Mouse (Mus musculus): Measurements from ENCODE around the gene Gm49673. TPM values are rescaled to one million over a fixed set of nuclear protein-coding genes. Genes with fewer than 3 reads are reported as not detected.
"Not testable (repeated sequence)": the region's sequence is repeated elsewhere in the genome, so short reads cannot be mapped to it uniquely, and the experiment has no call there.

The Gm49673 gene
- polyA plus RNA-seq (2016; fragmentation: Nextera tagmentation; extraction: Ambion mirVana) = 0.16 TPM in 1 of 2 replicates, not detected in the other

GRCm38 (mm10) chr17:8147439-8148316, at the start of gene Gm49673, which contains the start of gene Rnaset2a:
Gm49673 (minus strand) TSS chr17:8147788.
Rnaset2a (minus strand) TSS chr17:8148097.
- peak; percentile 31 for DNase-seq (ENCODE audit: low spot score)
- H3K4me3 ChIP-seq = peak within 1 kb of the TSS; percentile 56
- not testable (repeated sequence) for H3K27me3 ChIP-seq (ENCODE audit: insufficient read depth, poor library complexity, severe bottlenecking); H3K9me3 ChIP-seq; H3K36me3 ChIP-seq; H3K4me1 ChIP-seq (replicated peaks)
- H3K27ac ChIP-seq = peak within 1 kb of the TSS; percentile 84
- 1% methylated on average over 62 of the region's 67 CpGs for WGBS

GRCm38 (mm10) chr17:8195685-8196376, 48.2 kb upstream of the Gm49673 start:
- Histone ChIP-seq H3K4me1 (replicated peaks) (no peaks in the 10 kb centered on the region), H3K4me3 (no peak overlapping the region), H3K36me3 (peaks cover 67% of the 10 kb centered on the region), H3K27ac (no peak overlapping the region), H3K9me3 (no peaks in the 10 kb centered on the region), H3K27me3 (ENCODE audit: insufficient read depth, poor library complexity, severe bottlenecking) (no peaks in the 10 kb centered on the region)
- no peak for DNase-seq (ENCODE audit: low spot score)
- 96% methylated on average over 8 of the region's 8 CpGs for WGBS

- no peaks in the 10 kb centered on the region for H3K9me3 ChIP-seq
Observed at GRCm38 (mm10) chr17:8193678-8194077, 46.1 kb upstream of the Gm49673 start.

GRCm38 (mm10) chr17:8184217-8184616, 36.6 kb upstream of the Gm49673 start:
- Histone ChIP-seq H3K27me3 (ENCODE audit: insufficient read depth, poor library complexity, severe bottlenecking) (no peaks in the 10 kb centered on the region), H3K36me3 (peaks cover 92% of the 10 kb centered on the region), H3K4me3 (no peak overlapping the region), H3K4me1 (replicated peaks) (no peaks in the 10 kb centered on the region), H3K27ac (no peak overlapping the region), H3K9me3 (no peaks in the 10 kb centered on the region)
- DNase-seq (ENCODE audit: low spot score) = no peak
- WGBS = 93% methylated on average over 7 of the region's 7 CpGs

More at GRCm38 (mm10) chr17:8193678-8194077, 46.1 kb upstream of the Gm49673 start:
- no peaks in the 10 kb centered on the region for H3K27me3 ChIP-seq (ENCODE audit: insufficient read depth, poor library complexity, severe bottlenecking)
- no peak overlapping the region for H3K4me3 ChIP-seq
- no peaks in the 10 kb centered on the region for H3K4me1 ChIP-seq (replicated peaks)
- no peak for DNase-seq (ENCODE audit: low spot score)
- H3K27ac ChIP-seq = no peak overlapping the region
- H3K36me3 ChIP-seq = peaks cover 88% of the 10 kb centered on the region
- WGBS = 93% methylated on average over 8 of the region's 8 CpGs

GRCm38 (mm10) chr17:8183815-8184214, 36.2 kb upstream of the Gm49673 start:
- no peak for DNase-seq (ENCODE audit: low spot score)
- WGBS = 94% methylated on average over 5 of the region's 5 CpGs
- H3K27me3 ChIP-seq (ENCODE audit: insufficient read depth, poor library complexity, severe bottlenecking) = no peaks in the 10 kb centered on the region
- H3K4me3 ChIP-seq = no peak overlapping the region
- H3K36me3 ChIP-seq = peaks cover 91% of the 10 kb centered on the region
- no peaks in the 10 kb centered on the region for H3K4me1 ChIP-seq (replicated peaks)
- H3K27ac ChIP-seq = no peak overlapping the region
- H3K9me3 ChIP-seq = no peaks in the 10 kb centered on the region

- Histone ChIP-seq H3K4me3 (no peak overlapping the region), H3K36me3 (peaks cover 92% of the 10 kb centered on the region), H3K9me3 (no peaks in the 10 kb centered on the region), H3K4me1 (replicated peaks) (peaks cover 5% of the 10 kb centered on the region; the same call in 1 of the 2 replicates), H3K27me3 (ENCODE audit: insufficient read depth, poor library complexity, severe bottlenecking) (no peaks in the 10 kb centered on the region), H3K27ac (no peak overlapping the region)
- DNase-seq (ENCODE audit: low spot score) = no peak
- WGBS = 83% methylated on average over 5 of the region's 5 CpGs
Observed at GRCm38 (mm10) chr17:8177090-8177489, 29.5 kb upstream of the Gm49673 start.

GRCm38 (mm10) chr17:8171081-8171480, 23.5 kb upstream of the Gm49673 start:
- Histone ChIP-seq H3K36me3 (peaks cover 75% of the 10 kb centered on the region), H3K27ac (no peak overlapping the region), H3K9me3 (no peaks in the 10 kb centered on the region), H3K4me3 (no peak overlapping the region), H3K27me3 (ENCODE audit: insufficient read depth, poor library complexity, severe bottlenecking) (no peaks in the 10 kb centered on the region), H3K4me1 (replicated peaks) (0 out of 2 replicates have a peak, but pooled peaks cover 2% of the 10 kb centered on the region)
- WGBS = 82% methylated on average over 4 of the region's 4 CpGs
- DNase-seq (ENCODE audit: low spot score) = no peak

- Histone ChIP-seq H3K4me1 (replicated peaks) (0 out of 2 replicates have a peak, but pooled peaks cover 2% of the 10 kb centered on the region), H3K27me3 (ENCODE audit: insufficient read depth, poor library complexity, severe bottlenecking) (no peaks in the 10 kb centered on the region), H3K27ac (no peak overlapping the region), H3K4me3 (no peak overlapping the region), H3K9me3 (no peaks in the 10 kb centered on the region), H3K36me3 (peaks cover 67% of the 10 kb centered on the region)
- 92% methylated on average over 7 of the region's 7 CpGs for WGBS
- DNase-seq (ENCODE audit: low spot score) = no peak
Observed at GRCm38 (mm10) chr17:8170331-8170730, 22.7 kb upstream of the Gm49673 start.

GRCm38 (mm10) chr17:8167436-8167835, 19.8 kb upstream of the Gm49673 start:
- not testable (repeated sequence) for H3K4me1 ChIP-seq (replicated peaks); H3K27me3 ChIP-seq (ENCODE audit: insufficient read depth, poor library complexity, severe bottlenecking); H3K9me3 ChIP-seq; DNase-seq (ENCODE audit: low spot score); H3K27ac ChIP-seq; H3K4me3 ChIP-seq
- WGBS = 95% methylated on average over 7 of the region's 8 CpGs
- peaks cover 39% of the 10 kb centered on the region for H3K36me3 ChIP-seq

GRCm38 (mm10) chr17:8166454-8166853, 18.9 kb upstream of the Gm49673 start:
- Histone ChIP-seq H3K4me3 (peak overlapping the region; percentile 59), H3K36me3 (peaks cover 30% of the 10 kb centered on the region)
- 65% methylated on average over 2 of the region's 3 CpGs for WGBS
- DNase-seq (ENCODE audit: low spot score); H3K4me1 ChIP-seq (replicated peaks); H3K27ac ChIP-seq; H3K9me3 ChIP-seq; H3K27me3 ChIP-seq (ENCODE audit: insufficient read depth, poor library complexity, severe bottlenecking): not testable (repeated sequence)

- H3K27me3 ChIP-seq (ENCODE audit: insufficient read depth, poor library complexity, severe bottlenecking); H3K4me1 ChIP-seq (replicated peaks); H3K27ac ChIP-seq; DNase-seq (ENCODE audit: low spot score); H3K9me3 ChIP-seq: not testable (repeated sequence)
- Histone ChIP-seq H3K4me3 (peak overlapping the region; percentile 59), H3K36me3 (peaks cover 25% of the 10 kb centered on the region)
- 2% methylated on average over 11 of the region's 11 CpGs for WGBS
Observed at GRCm38 (mm10) chr17:8165977-8166376, 18.4 kb upstream of the Gm49673 start.

- H3K4me3 ChIP-seq = peak overlapping the region; percentile 59
- not testable (repeated sequence) for H3K9me3 ChIP-seq; H3K4me1 ChIP-seq (replicated peaks); H3K27me3 ChIP-seq (ENCODE audit: insufficient read depth, poor library complexity, severe bottlenecking)
- peaks cover 21% of the 10 kb centered on the region for H3K36me3 ChIP-seq
- WGBS = under 1% methylated on average over 40 of the region's 42 CpGs
- DNase-seq (ENCODE audit: low spot score) = peak; percentile 21
- H3K27ac ChIP-seq = peak overlapping the region; percentile 86
Observed at GRCm38 (mm10) chr17:8165608-8165945, 18.0 kb upstream of the Gm49673 start.

All from hindbrain, embryonic 10.5 days (tissue).